13 mouse cellular contexts compared by ENCODE assay signal in genomic region chr2:131175945-131176309, GRCm38 (mm10). TPM values are rescaled to one million over a fixed set of nuclear protein-coding genes. Genes with fewer than 3 reads are reported as not detected.
A peak's percentile ranks its signal among the peaks of the same experiment; 100 is the strongest.
DNase-seq lines count a peak whose midpoint lies in the region; ATAC-seq lines count a peak whose summit lies in the region.
"Had no signal": no experiment of that assay in that cellular context is flagged by ENCODE, and none has a peak within 500 bp of the region (broad histone marks: within the 10 kb centered on the region; RNA-seq: fewer than 3 reads in every experiment).

No protein-coding gene starts in this region.

- peak overlapping the region; percentile 97 for H3K4me2 ChIP-seq in embryonic facial prominence, embryonic 13.5 days
- H3K4me2 ChIP-seq in kidney, embryonic 14.5 days (replicated peaks; ENCODE audit: low read depth, low read length), result no peak overlapping the region
- 0 out of 2 replicates have a peak overlapping the region, but pooled peaks have one; percentile 98 for H3K4me2 ChIP-seq in midbrain, embryonic 13.5 days (replicated peaks)
- H3K4me2 ChIP-seq in midbrain, embryonic 14.5 days (ENCODE audit: low read length), result no peak overlapping the region
- H3K4me2 ChIP-seq in stomach, embryonic 16.5 days (ENCODE audit: low read depth, low read length), result peak overlapping the region; percentile 98

- 84% methylated on average over 1 of the region's 1 CpGs for WGBS in embryonic facial prominence, embryonic 13.5 days
- whole genome bisulfite sequencing in embryonic facial prominence, embryonic 10.5 days, result 95% methylated on average over 1 of the region's 1 CpGs
- 94% methylated on average over 1 of the region's 1 CpGs for WGBS in kidney, embryonic 14.5 days
- WGBS in midbrain, embryonic 13.5 days, result 98% methylated on average over 1 of the region's 1 CpGs
- 95% methylated on average over 1 of the region's 1 CpGs for WGBS in midbrain, embryonic 14.5 days
- WGBS in stomach, embryonic 16.5 days, result 85% methylated on average over 1 of the region's 1 CpGs

- no peak overlapping the region for H3K9ac ChIP-seq in embryonic facial prominence, embryonic 13.5 days
- no peak overlapping the region for H3K9ac ChIP-seq in kidney, embryonic 14.5 days (ENCODE audit: low read depth, low read length)
- H3K9ac ChIP-seq in midbrain, embryonic 13.5 days (replicated peaks), result no peak overlapping the region
- no peak overlapping the region for H3K9ac ChIP-seq in midbrain, embryonic 14.5 days (replicated peaks; ENCODE audit: low read length)
- H3K9ac ChIP-seq in stomach, embryonic 16.5 days (ENCODE audit: low read length), result peak overlapping the region; percentile 12; the same call in 1 of the 2 replicates
- H3K9ac ChIP-seq: forebrain, embryonic 15.5 days had no signal

- peak overlapping the region; percentile 55; the same call in 1 of the 2 replicates for H3K27ac ChIP-seq in embryonic facial prominence, embryonic 13.5 days
- no peak overlapping the region for H3K27ac ChIP-seq in embryonic facial prominence, embryonic 10.5 days (replicated peaks)
- H3K27ac ChIP-seq in kidney, embryonic 14.5 days (ENCODE audit: low read depth, low read length), result no peak overlapping the region; the same call in 1 of the 2 replicates
- no peak overlapping the region for H3K27ac ChIP-seq in midbrain, embryonic 13.5 days
- no peak overlapping the region for H3K27ac ChIP-seq in midbrain, embryonic 14.5 days (replicated peaks; ENCODE audit: low read depth, low read length)
- peak overlapping the region; percentile 89 for H3K27ac ChIP-seq in stomach, embryonic 16.5 days (ENCODE audit: low read length)
- H3K27ac ChIP-seq: forebrain, embryonic 15.5 days; heart, embryonic 10.5 days; limb, embryonic 13.5 days had no signal

- H3K27me3 ChIP-seq in embryonic facial prominence, embryonic 13.5 days, result peaks cover 31% of the 10 kb centered on the region
- H3K27me3 ChIP-seq in embryonic facial prominence, embryonic 10.5 days (replicated peaks; ENCODE audit: low read depth, poor library complexity, severe bottlenecking), result peaks cover 36% of the 10 kb centered on the region
- peaks cover 31% of the 10 kb centered on the region for H3K27me3 ChIP-seq in kidney, embryonic 14.5 days (ENCODE audit: control insufficient read depth, insufficient read depth, low read length)
- peaks cover 28% of the 10 kb centered on the region for H3K27me3 ChIP-seq in midbrain, embryonic 13.5 days
- H3K27me3 ChIP-seq in midbrain, embryonic 14.5 days (ENCODE audit: control insufficient read depth, insufficient read depth, low read length), result peaks cover 20% of the 10 kb centered on the region
- H3K27me3 ChIP-seq in stomach, embryonic 16.5 days (ENCODE audit: control insufficient read depth, insufficient read depth, low read length), result peaks cover 5% of the 10 kb centered on the region; the same call in 1 of the 2 replicates
- H3K27me3 ChIP-seq: CH12.LX had no signal

- no peak for DNase-seq in embryonic facial prominence, embryonic 10.5 days (ENCODE audit: low spot score)
- DNase-seq in kidney, adult 9 months, result peak; percentile 82
- no peak for DNase-seq in midbrain, embryonic 14.5 days
- no peak for DNase-seq in right cerebral cortex, postnatal 4 days
- DNase-seq: gastrocnemius, postnatal 10 days had no signal

- H3K36me3 ChIP-seq in embryonic facial prominence, embryonic 13.5 days, result peaks cover 13% of the 10 kb centered on the region
- H3K36me3 ChIP-seq in embryonic facial prominence, embryonic 10.5 days (replicated peaks), result peaks cover 31% of the 10 kb centered on the region
- peaks cover 12% of the 10 kb centered on the region; the same call in 1 of the 2 replicates for H3K36me3 ChIP-seq in kidney, embryonic 14.5 days (ENCODE audit: control insufficient read depth, insufficient read depth, low read length)
- peaks cover 18% of the 10 kb centered on the region for H3K36me3 ChIP-seq in midbrain, embryonic 13.5 days
- peaks cover 17% of the 10 kb centered on the region; the same call in 1 of the 2 replicates for H3K36me3 ChIP-seq in midbrain, embryonic 14.5 days (ENCODE audit: control insufficient read depth, insufficient read depth, low read length)
- H3K36me3 ChIP-seq in stomach, embryonic 16.5 days (ENCODE audit: control insufficient read depth, insufficient read depth, low read length), result no peaks in the 10 kb centered on the region
- H3K36me3 ChIP-seq: forebrain, embryonic 15.5 days had no signal

- H3K9me3 ChIP-seq in embryonic facial prominence, embryonic 13.5 days, result no peaks in the 10 kb centered on the region
- no peaks in the 10 kb centered on the region for H3K9me3 ChIP-seq in embryonic facial prominence, embryonic 10.5 days
- no peaks in the 10 kb centered on the region for H3K9me3 ChIP-seq in kidney, embryonic 14.5 days (ENCODE audit: control insufficient read depth, low read length)
- no peaks in the 10 kb centered on the region for H3K9me3 ChIP-seq in midbrain, embryonic 13.5 days
- H3K9me3 ChIP-seq in midbrain, embryonic 14.5 days (ENCODE audit: control insufficient read depth, low read length), result no peaks in the 10 kb centered on the region
- H3K9me3 ChIP-seq in stomach, embryonic 16.5 days (replicated peaks; ENCODE audit: control insufficient read depth, low read length), result no peaks in the 10 kb centered on the region
- H3K9me3 ChIP-seq: forebrain, embryonic 15.5 days; heart, embryonic 10.5 days; limb, embryonic 13.5 days had no signal

- peaks cover 61% of the 10 kb centered on the region for H3K4me1 ChIP-seq in embryonic facial prominence, embryonic 13.5 days
- peaks cover 67% of the 10 kb centered on the region for H3K4me1 ChIP-seq in embryonic facial prominence, embryonic 10.5 days
- peaks cover 46% of the 10 kb centered on the region for H3K4me1 ChIP-seq in kidney, embryonic 14.5 days (ENCODE audit: control insufficient read depth, insufficient read depth, low read length)
- H3K4me1 ChIP-seq in midbrain, embryonic 13.5 days (replicated peaks), result peaks cover 73% of the 10 kb centered on the region
- peaks cover 47% of the 10 kb centered on the region for H3K4me1 ChIP-seq in midbrain, embryonic 14.5 days (ENCODE audit: control insufficient read depth, insufficient read depth, low read length)
- peaks cover 57% of the 10 kb centered on the region for H3K4me1 ChIP-seq in stomach, embryonic 16.5 days (ENCODE audit: control insufficient read depth, insufficient read depth, low read length)

- H3K4me3 ChIP-seq in embryonic facial prominence, embryonic 13.5 days, result no peak overlapping the region
- H3K4me3 ChIP-seq in embryonic facial prominence, embryonic 10.5 days, result no peak overlapping the region
- H3K4me3 ChIP-seq in kidney, embryonic 14.5 days (ENCODE audit: low read length), result no peak overlapping the region
- no peak overlapping the region for H3K4me3 ChIP-seq in midbrain, embryonic 13.5 days (replicated peaks)
- no peak overlapping the region for H3K4me3 ChIP-seq in midbrain, embryonic 14.5 days (replicated peaks; ENCODE audit: low read depth, low read length)
- peak overlapping the region; percentile 92; the same call in 1 of the 2 replicates for H3K4me3 ChIP-seq in stomach, embryonic 16.5 days (replicated peaks; ENCODE audit: low read length)
- H3K4me3 ChIP-seq: forebrain, embryonic 15.5 days; heart, embryonic 10.5 days; limb, embryonic 13.5 days had no signal

- no peak for ATAC-seq in embryonic facial prominence, embryonic 13.5 days (ENCODE audit: insufficient number of reproducible peaks, insufficient read depth, low FRiP score, low TSS enrichment, low read depth)
- ATAC-seq in kidney, embryonic 14.5 days (ENCODE audit: low FRiP score, low TSS enrichment), result no peak
- no peak for ATAC-seq in midbrain, embryonic 13.5 days
- no peak for ATAC-seq in midbrain, embryonic 14.5 days (ENCODE audit: low FRiP score, low TSS enrichment)
- no peak for ATAC-seq in stomach, embryonic 16.5 days (ENCODE audit: insufficient read depth, low FRiP score)
- ATAC-seq: forebrain, embryonic 15.5 days had no signal

RNA-seq across cellular contexts. Expression of gene Cenpb, which starts 3.9 kb away (rescaled TPM):
- 12.3 and 12.4 TPM in 2 replicates for polyA plus RNA-seq in embryonic facial prominence, embryonic 13.5 days (2015; fragmentation: Nextera tagmentation; extraction: Ambion mirVana)
- polyA plus RNA-seq in embryonic facial prominence, embryonic 10.5 days (2016; fragmentation: Nextera tagmentation; extraction: Ambion mirVana), result 7.4 and 7.6 TPM in 2 replicates
- 6.9 and 8.0 TPM in 2 replicates for polyA plus RNA-seq in kidney, embryonic 14.5 days (2014; fragmentation: Nextera tagmentation; extraction: Ambion mirVana)
- polyA plus RNA-seq in midbrain, embryonic 13.5 days (2015; fragmentation: Nextera tagmentation; extraction: Ambion mirVana), result 13.3 and 15.0 TPM in 2 replicates
- polyA plus RNA-seq in midbrain, embryonic 14.5 days (2014; fragmentation: Nextera tagmentation; extraction: Ambion mirVana), result 11.1 TPM in 2 replicates
- 9.2 and 10.4 TPM in 2 replicates for polyA plus RNA-seq in stomach, embryonic 16.5 days (2015; fragmentation: Nextera tagmentation; extraction: Ambion mirVana)

RNA-seq across cellular contexts. Expression of gene Cdc25b, which starts 10.8 kb away (rescaled TPM):
- 53.8 and 57.5 TPM in 2 replicates for polyA plus RNA-seq in embryonic facial prominence, embryonic 13.5 days (2015; fragmentation: Nextera tagmentation; extraction: Ambion mirVana)
- polyA plus RNA-seq in embryonic facial prominence, embryonic 10.5 days (2016; fragmentation: Nextera tagmentation; extraction: Ambion mirVana), result 50.0 and 52.6 TPM in 2 replicates
- polyA plus RNA-seq in kidney, embryonic 14.5 days (2014; fragmentation: Nextera tagmentation; extraction: Ambion mirVana), result 41.5 and 55.7 TPM in 2 replicates
- polyA plus RNA-seq in midbrain, embryonic 13.5 days (2015; fragmentation: Nextera tagmentation; extraction: Ambion mirVana), result 50.6 and 59.3 TPM in 2 replicates
- 16.4 and 31.5 TPM in 2 replicates for polyA plus RNA-seq in midbrain, embryonic 14.5 days (2014; fragmentation: Nextera tagmentation; extraction: Ambion mirVana)
- polyA plus RNA-seq in stomach, embryonic 16.5 days (2015; fragmentation: Nextera tagmentation; extraction: Ambion mirVana), result 72.3 and 72.8 TPM in 2 replicates

RNA-seq across cellular contexts. Expression of gene Spef1, which starts 11.2 kb away (rescaled TPM):
- polyA plus RNA-seq in embryonic facial prominence, embryonic 13.5 days (2015; fragmentation: Nextera tagmentation; extraction: Ambion mirVana), result 4.4 and 5.1 TPM in 2 replicates
- polyA plus RNA-seq in embryonic facial prominence, embryonic 10.5 days (2016; fragmentation: Nextera tagmentation; extraction: Ambion mirVana), result 3.2 TPM in 2 replicates
- 3.4 and 5.1 TPM in 2 replicates for polyA plus RNA-seq in kidney, embryonic 14.5 days (2014; fragmentation: Nextera tagmentation; extraction: Ambion mirVana)
- 10.8 and 11.5 TPM in 2 replicates for polyA plus RNA-seq in midbrain, embryonic 13.5 days (2015; fragmentation: Nextera tagmentation; extraction: Ambion mirVana)
- polyA plus RNA-seq in midbrain, embryonic 14.5 days (2014; fragmentation: Nextera tagmentation; extraction: Ambion mirVana), result 11.3 and 14.1 TPM in 2 replicates
- polyA plus RNA-seq in stomach, embryonic 16.5 days (2015; fragmentation: Nextera tagmentation; extraction: Ambion mirVana), result 3.6 and 4.8 TPM in 2 replicates

RNA-seq across cellular contexts. Expression of gene 1700037H04Rik, which starts 16.0 kb away (rescaled TPM):
- polyA plus RNA-seq in embryonic facial prominence, embryonic 13.5 days (2015; fragmentation: Nextera tagmentation; extraction: Ambion mirVana), result 67.5 and 71.4 TPM in 2 replicates
- 115 and 119 TPM in 2 replicates for polyA plus RNA-seq in embryonic facial prominence, embryonic 10.5 days (2016; fragmentation: Nextera tagmentation; extraction: Ambion mirVana)
- 99.3 and 101 TPM in 2 replicates for polyA plus RNA-seq in kidney, embryonic 14.5 days (2014; fragmentation: Nextera tagmentation; extraction: Ambion mirVana)
- polyA plus RNA-seq in midbrain, embryonic 13.5 days (2015; fragmentation: Nextera tagmentation; extraction: Ambion mirVana), result 89.6 and 92.2 TPM in 2 replicates
- 76.4 and 85.7 TPM in 2 replicates for polyA plus RNA-seq in midbrain, embryonic 14.5 days (2014; fragmentation: Nextera tagmentation; extraction: Ambion mirVana)
- polyA plus RNA-seq in stomach, embryonic 16.5 days (2015; fragmentation: Nextera tagmentation; extraction: Ambion mirVana), result 73.0 and 78.4 TPM in 2 replicates

RNA-seq across cellular contexts. Expression of gene Ap5s1, which starts 31.0 kb away (rescaled TPM):
- 26.4 and 28.5 TPM in 2 replicates for polyA plus RNA-seq in embryonic facial prominence, embryonic 13.5 days (2015; fragmentation: Nextera tagmentation; extraction: Ambion mirVana)
- 23.3 and 25.3 TPM in 2 replicates for polyA plus RNA-seq in embryonic facial prominence, embryonic 10.5 days (2016; fragmentation: Nextera tagmentation; extraction: Ambion mirVana)
- 22.2 and 23.7 TPM in 2 replicates for polyA plus RNA-seq in kidney, embryonic 14.5 days (2014; fragmentation: Nextera tagmentation; extraction: Ambion mirVana)
- polyA plus RNA-seq in midbrain, embryonic 13.5 days (2015; fragmentation: Nextera tagmentation; extraction: Ambion mirVana), result 32.7 and 33.4 TPM in 2 replicates
- polyA plus RNA-seq in midbrain, embryonic 14.5 days (2014; fragmentation: Nextera tagmentation; extraction: Ambion mirVana), result 32.5 and 34.3 TPM in 2 replicates
- 25.7 and 26.4 TPM in 2 replicates for polyA plus RNA-seq in stomach, embryonic 16.5 days (2015; fragmentation: Nextera tagmentation; extraction: Ambion mirVana)

Comparison
In these comparisons a context has a peak if more than half of its experiments do, and no peak if none do; other contexts are left out.
1. H3K27ac ChIP-seq: peak in embryonic facial prominence, embryonic 13.5 days (single experiment) and stomach, embryonic 16.5 days (single experiment); none in embryonic facial prominence, embryonic 10.5 days (single experiment), kidney, embryonic 14.5 days (single experiment), midbrain, embryonic 13.5 days (single experiment) and midbrain, embryonic 14.5 days (single experiment).
2. H3K4me2 ChIP-seq: peak in embryonic facial prominence, embryonic 13.5 days (single experiment), midbrain, embryonic 13.5 days (single experiment) and stomach, embryonic 16.5 days (single experiment); none in kidney, embryonic 14.5 days (single experiment) and midbrain, embryonic 14.5 days (single experiment).